Mouse (Mus musculus) C2C12 (cell line): ENCODE measurements around the gene Ntrk2. TPM values are rescaled to one million over a fixed set of nuclear protein-coding genes. Genes with fewer than 3 reads are reported as not detected.

ENCODE experiments used
- H3K27me3 ChIP-seq: one replicate; pipeline ENCODE4 v1.6.1; 2011; ENCODE audit not compliant: control insufficient read depth, insufficient read depth, insufficient read length
- H3K36me3 ChIP-seq: one replicate; pipeline ENCODE4 v1.6.1; 2011; ENCODE audit not compliant: control insufficient read depth, insufficient read depth
- H3K4me3 ChIP-seq: one replicate; pipeline ENCODE4 v1.5.1; 2011; ENCODE audit warnings: mild to moderate bottlenecking, control low read depth; ENCODE audit not compliant: poor library complexity, insufficient read depth, severe bottlenecking
- H3K79me2 ChIP-seq: one replicate; pipeline ENCODE4 v1.6.1; 2011; ENCODE audit not compliant: control insufficient read depth, insufficient read depth
- H3K79me3 ChIP-seq: one replicate; pipeline ENCODE4 v1.6.1; 2011; ENCODE audit warnings: low read depth, control low read depth
- H3ac ChIP-seq: one replicate; pipeline ENCODE3; 2011; ENCODE audit warnings: low read depth; ENCODE audit not compliant: control insufficient read depth, insufficient read length
- CEBPB ChIP-seq: IDR thresholded peaks from one replicate; pipeline ENCODE4 v1.6.1; 2011; ENCODE audit warnings: low read depth, mild to moderate bottlenecking, control low read depth, moderate library complexity
- CTCF ChIP-seq: IDR thresholded peaks from one replicate; pipeline ENCODE4 v1.5.1; 2011; ENCODE audit not compliant: control insufficient read depth, insufficient read depth, insufficient read length
- FOSL1 ChIP-seq: IDR thresholded peaks from one replicate; pipeline ENCODE4 v1.8.0; 2011; ENCODE audit warnings: mild to moderate bottlenecking, low read length; ENCODE audit not compliant: poor library complexity, insufficient read depth, severe bottlenecking
- MAX ChIP-seq: IDR thresholded peaks from one replicate; pipeline ENCODE4 v1.6.1; 2011; ENCODE audit warnings: mild to moderate bottlenecking, control low read depth
- MYOD1 ChIP-seq: IDR thresholded peaks from one replicate; pipeline ENCODE4 v1.6.1; 2011; ENCODE audit warnings: low read depth; ENCODE audit not compliant: control insufficient read depth, insufficient read length
- MYOG ChIP-seq: IDR thresholded peaks from one replicate; pipeline ENCODE4 v1.6.1; 2011; ENCODE audit not compliant: control insufficient read depth, insufficient read length; ENCODE audit errors: extremely low read depth
- USF1 ChIP-seq: IDR thresholded peaks from one replicate; pipeline ENCODE4 v1.6.1; 2011; ENCODE audit warnings: low read depth, mild to moderate bottlenecking, control low read depth, moderate library complexity
- long read RNA-seq, 2 experiments: library from polyadenylated mRNA; unstranded; transcript quantifications; one replicate each; pipeline ENCODE4 v2.0.0; 2019 to 2020
- polyA plus RNA-seq: library from polyadenylated mRNA; unstranded; fragments of >200 nt; fragmentation: generic; extraction: Trizol; gene quantifications from one replicate; pipeline ENCODE4 v1.2.1, GENCODE M21; 2012; ENCODE audit warnings: missing spikeins

Gene Ntrk2
- polyA plus RNA-seq = not detected
- long read RNA-seq, experiment 1 = 0 reads
- long read RNA-seq, experiment 2 = 0 reads

DNA sequence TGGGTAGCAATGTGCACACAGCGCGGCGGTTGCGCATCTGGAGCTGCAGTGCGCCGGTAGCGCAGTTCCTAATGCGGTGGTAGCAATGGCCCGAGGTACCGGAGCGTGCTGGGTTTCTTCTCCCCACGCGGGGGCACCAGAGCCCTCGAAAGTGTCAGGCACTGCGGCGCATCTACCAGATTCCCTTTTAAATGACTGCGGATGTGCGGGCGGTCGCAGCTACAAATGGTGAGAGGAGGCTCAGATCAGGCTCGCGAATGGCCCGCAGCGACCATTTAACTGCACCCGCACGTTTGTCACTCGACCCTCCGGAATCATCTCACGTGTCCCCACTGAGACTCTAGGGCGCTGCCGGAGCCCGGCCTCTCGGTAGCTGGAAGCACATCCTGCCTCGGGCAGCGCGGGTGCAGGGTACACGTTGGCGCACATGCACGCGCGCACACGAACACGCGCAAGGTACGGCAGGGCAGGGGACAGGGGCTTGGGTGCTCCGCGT lies at the start of gene Ntrk2:
Gene Ntrk2, plus strand, starts transcription at position 173 of the 496 bp plus-strand sequence.
- Histone ChIP-seq H3K79me2 (no peaks in the 10 kb centered on the region), H3K36me3 (no peaks in the 10 kb centered on the region), H3K4me3 (no peak within 1 kb of the TSS), H3ac (no peak within 1 kb of the TSS), H3K79me3 (no peaks in the 10 kb centered on the region), H3K27me3 (peaks cover 22% of the 10 kb centered on the region)
- TF ChIP-seq FOSL1 (no peak), MAX (no peak), CEBPB (no peak), MYOG (no peak), CTCF (no peak), USF1 (no peak), MYOD1 (no peak)

DNA sequence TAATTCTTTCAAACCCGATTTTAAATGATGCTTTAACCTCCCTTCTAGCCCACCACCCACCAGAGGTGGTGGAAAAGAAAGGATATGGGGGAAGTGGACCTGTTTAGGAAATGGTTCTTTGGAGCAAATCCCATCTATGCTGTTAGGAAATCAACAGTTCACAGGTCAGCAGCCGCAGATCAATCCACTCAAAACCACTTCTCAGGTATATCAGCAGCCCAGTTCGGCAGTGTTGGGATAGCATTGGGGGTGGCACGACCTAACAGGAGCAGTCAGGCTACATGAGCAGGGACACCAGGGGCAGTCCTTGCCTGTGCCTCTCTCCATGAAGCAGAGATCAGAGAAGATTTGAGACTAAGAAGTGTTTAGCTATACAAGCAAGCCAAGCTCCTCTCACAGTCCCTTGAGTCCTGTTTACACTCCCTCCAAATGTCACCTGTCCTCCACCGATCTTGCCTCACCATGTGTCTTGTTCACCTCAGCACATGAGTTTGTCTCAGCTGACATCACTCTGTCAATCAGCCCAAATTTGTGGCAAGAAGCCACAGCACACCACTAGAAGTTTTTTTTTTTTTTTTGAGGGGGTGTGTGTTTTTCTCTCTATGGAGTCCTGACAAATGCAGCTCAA lies 45.3 kb upstream of the Ntrk2 start:
- no peak for TF ChIP-seq CEBPB
- no peak for TF ChIP-seq MYOG
- TF ChIP-seq FOSL1 = no peak
- TF ChIP-seq MAX = no peak
- TF ChIP-seq MYOD1 = no peak
- no peak for TF ChIP-seq CTCF
- no peak for TF ChIP-seq USF1
- no peaks in the 10 kb centered on the region for H3K79me3 ChIP-seq
- H3K4me3 ChIP-seq = no peak overlapping the region
- no peaks in the 10 kb centered on the region for H3K79me2 ChIP-seq
- H3ac ChIP-seq = no peak overlapping the region
- no peaks in the 10 kb centered on the region for H3K36me3 ChIP-seq
- no peaks in the 10 kb centered on the region for H3K27me3 ChIP-seq

DNA sequence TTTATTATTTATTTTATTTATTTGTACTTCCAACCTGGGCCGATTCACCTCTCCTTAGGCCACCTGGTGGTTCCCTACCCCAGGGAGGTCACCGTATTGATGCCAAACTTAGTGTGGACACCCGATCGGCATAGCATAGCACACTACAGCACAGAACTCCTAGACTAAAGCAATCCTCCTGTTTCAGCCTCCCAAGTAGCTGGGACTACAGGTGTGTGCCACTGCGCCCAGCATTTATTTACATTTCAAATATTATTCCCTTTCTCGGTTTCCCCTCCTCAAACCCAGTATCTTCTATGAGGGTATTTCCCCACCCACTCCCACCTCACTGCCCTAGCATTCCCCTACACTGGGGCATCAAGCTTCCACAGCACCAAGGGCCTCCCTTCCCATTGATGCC lies 38.1 kb upstream of the Ntrk2 start:
- Histone ChIP-seq H3K79me2 (no peaks in the 10 kb centered on the region), H3K27me3 (no peaks in the 10 kb centered on the region), H3K36me3 (no peaks in the 10 kb centered on the region), H3ac (no peak overlapping the region), H3K4me3 (no peak overlapping the region), H3K79me3 (no peaks in the 10 kb centered on the region)
- no peak for TF ChIP-seq USF1
- TF ChIP-seq MYOD1 = no peak
- no peak for TF ChIP-seq CEBPB
- no peak for TF ChIP-seq MAX
- TF ChIP-seq CTCF = no peak
- TF ChIP-seq MYOG = no peak
- TF ChIP-seq FOSL1 = no peak

DNA sequence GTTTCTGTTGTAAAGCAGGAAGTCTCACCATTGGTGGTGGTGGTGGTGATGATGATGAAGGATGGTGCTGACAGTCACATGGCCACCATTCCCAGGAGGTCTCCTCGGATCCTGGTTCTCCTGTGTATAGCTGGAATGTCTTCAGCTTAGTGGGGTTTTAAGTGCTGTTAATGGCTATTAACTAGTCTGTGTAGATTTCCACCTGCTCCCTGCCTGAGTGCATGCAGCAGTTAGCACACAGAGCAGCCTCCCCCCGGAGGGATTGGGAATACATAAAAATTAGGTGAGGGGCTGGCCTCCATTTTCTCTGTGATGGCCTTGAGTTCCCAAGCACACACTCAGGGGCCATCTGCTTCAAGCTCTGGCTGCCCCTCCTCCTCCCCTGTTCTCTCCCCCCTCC lies 36.9 kb upstream of the Ntrk2 start:
- TF ChIP-seq MYOD1 (no peak), CTCF (no peak), USF1 (no peak), MAX (no peak), CEBPB (no peak), MYOG (no peak), FOSL1 (no peak)
- Histone ChIP-seq H3K79me3 (no peaks in the 10 kb centered on the region), H3K27me3 (no peaks in the 10 kb centered on the region), H3ac (no peak overlapping the region), H3K4me3 (no peak overlapping the region), H3K36me3 (no peaks in the 10 kb centered on the region), H3K79me2 (no peaks in the 10 kb centered on the region)

DNA sequence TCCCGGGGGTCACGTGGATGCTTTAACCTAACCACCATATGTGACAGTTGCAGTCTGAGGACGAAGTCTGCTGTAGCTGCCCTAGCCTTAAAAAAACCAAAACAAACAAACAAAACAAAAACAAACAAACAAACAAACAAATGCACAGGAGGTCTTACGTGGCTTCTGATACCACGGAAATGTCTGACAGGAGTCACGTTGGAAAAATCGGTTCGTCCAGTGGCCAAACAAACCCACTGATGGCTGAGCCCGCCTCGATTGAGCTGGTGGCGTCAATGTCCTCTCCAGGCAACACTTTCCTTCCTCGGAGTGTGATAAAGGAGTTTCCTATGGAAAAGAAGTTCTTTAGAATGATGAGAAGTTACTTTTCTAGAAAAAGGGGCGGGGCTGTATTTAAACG lies 27.1 kb upstream of the Ntrk2 start:
- TF ChIP-seq MAX = no peak
- TF ChIP-seq USF1 = no peak
- no peak for TF ChIP-seq FOSL1
- TF ChIP-seq CEBPB = no peak
- no peak for TF ChIP-seq CTCF
- no peak for TF ChIP-seq MYOG
- no peak for TF ChIP-seq MYOD1
- Histone ChIP-seq H3K79me2 (no peaks in the 10 kb centered on the region), H3K36me3 (no peaks in the 10 kb centered on the region)

DNA sequence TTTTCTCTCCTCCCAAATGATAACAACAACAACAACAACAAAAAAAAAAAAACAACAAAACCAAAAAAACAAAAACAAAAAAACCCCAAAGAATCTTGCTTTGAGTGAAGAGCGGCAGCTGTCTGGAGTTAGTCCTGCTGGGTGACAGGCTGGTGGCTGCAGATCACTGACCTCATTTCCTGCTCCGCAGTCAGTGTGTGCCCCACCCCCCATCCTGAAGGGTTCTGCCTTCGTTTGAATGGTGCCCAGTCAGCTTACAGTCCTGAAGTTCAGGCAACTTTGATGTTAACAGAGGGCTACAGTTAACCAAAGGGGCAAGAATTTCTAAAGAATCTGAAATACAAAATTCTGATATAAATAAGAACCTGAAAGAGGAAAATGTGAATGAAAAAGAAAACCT lies 19.9 kb upstream of the Ntrk2 start:
- no peaks in the 10 kb centered on the region for H3K36me3 ChIP-seq
- no peaks in the 10 kb centered on the region for H3K79me2 ChIP-seq
- no peaks in the 10 kb centered on the region for H3K79me3 ChIP-seq
- TF ChIP-seq CEBPB (no peak), MYOD1 (no peak), MYOG (no peak), CTCF (no peak), MAX (no peak), USF1 (no peak), FOSL1 (no peak)
- H3K4me3 ChIP-seq = no peak overlapping the region
- no peaks in the 10 kb centered on the region for H3K27me3 ChIP-seq
- H3ac ChIP-seq = no peak overlapping the region

More for the DNA sequence above, 27.1 kb upstream of the Ntrk2 start:
- Histone ChIP-seq H3K79me3 (no peaks in the 10 kb centered on the region), H3ac (no peak overlapping the region), H3K27me3 (no peaks in the 10 kb centered on the region), H3K4me3 (no peak overlapping the region)
